Mouse (Mus musculus): ENCODE data around the gene Gramd1b. TPM values are rescaled to one million over a fixed set of nuclear protein-coding genes. Genes with fewer than 3 reads are reported as not detected.
A peak's percentile ranks its signal among the peaks of the same experiment; 100 is the strongest.

The Gramd1b gene
- polyA plus RNA-seq (2014; fragmentation: Nextera tagmentation; extraction: Ambion mirVana): 2.1 and 2.7 TPM in 2 replicates

GRCm38 (mm10) chr9:40531027-40531621 lies at the start of gene Gramd1b:
Gene Gramd1b (minus strand): TSS chr9:40531383.
- ATAC-seq (replicated peaks; ENCODE audit: low FRiP score) (peak; percentile 69), DNase-seq (ENCODE audit: low spot score) (peak; percentile 55)
- H3K27ac ChIP-seq (ENCODE audit: low read depth, low read length): no peak within 1 kb of the TSS
- peak within 1 kb of the TSS; percentile 41 for H3K4me3 ChIP-seq (ENCODE audit: low read depth, low read length)
- H3K4me2 ChIP-seq: peak within 1 kb of the TSS; percentile 65
- peaks cover 21% of the 10 kb centered on the region for H3K27me3 ChIP-seq (replicated peaks; ENCODE audit: control insufficient read depth, insufficient read depth, low read length)
- no peaks in the 10 kb centered on the region for H3K36me3 ChIP-seq (ENCODE audit: control insufficient read depth, insufficient read depth, low read length)
- no peaks in the 10 kb centered on the region for H3K4me1 ChIP-seq (replicated peaks; ENCODE audit: control insufficient read depth, insufficient read depth, low read length)
- 6% methylated on average over 32 of the region's 40 CpGs for WGBS
- H3K9me3 ChIP-seq (ENCODE audit: control insufficient read depth, low read length): no peaks in the 10 kb centered on the region
- H3K9ac ChIP-seq (ENCODE audit: low read depth, low read length): peak within 1 kb of the TSS; percentile 40; the same call in 1 of the 2 replicates

- 68% methylated on average over 11 of the region's 11 CpGs for WGBS
- Histone ChIP-seq H3K9me3 (ENCODE audit: control insufficient read depth, low read length) (no peaks in the 10 kb centered on the region), H3K27me3 (replicated peaks; ENCODE audit: control insufficient read depth, insufficient read depth, low read length) (no peaks in the 10 kb centered on the region), H3K27ac (ENCODE audit: low read depth, low read length) (no peak overlapping the region), H3K4me1 (replicated peaks; ENCODE audit: control insufficient read depth, insufficient read depth, low read length) (no peaks in the 10 kb centered on the region), H3K9ac (ENCODE audit: low read depth, low read length) (no peak overlapping the region), H3K36me3 (ENCODE audit: control insufficient read depth, insufficient read depth, low read length) (no peaks in the 10 kb centered on the region), H3K4me2 (no peak overlapping the region), H3K4me3 (ENCODE audit: low read depth, low read length) (no peak overlapping the region)
- no peak for ATAC-seq (replicated peaks; ENCODE audit: low FRiP score)
- DNase-seq (ENCODE audit: low spot score): no peak
Measured at GRCm38 (mm10) chr9:40578726-40579625, 47.8 kb upstream of the Gramd1b start.

- Histone ChIP-seq H3K27me3 (replicated peaks; ENCODE audit: control insufficient read depth, insufficient read depth, low read length) (no peaks in the 10 kb centered on the region), H3K27ac (ENCODE audit: low read depth, low read length) (no peak overlapping the region), H3K36me3 (ENCODE audit: control insufficient read depth, insufficient read depth, low read length) (no peaks in the 10 kb centered on the region), H3K4me2 (no peak overlapping the region), H3K4me1 (replicated peaks; ENCODE audit: control insufficient read depth, insufficient read depth, low read length) (no peaks in the 10 kb centered on the region), H3K4me3 (ENCODE audit: low read depth, low read length) (no peak overlapping the region), H3K9ac (ENCODE audit: low read depth, low read length) (no peak overlapping the region), H3K9me3 (ENCODE audit: control insufficient read depth, low read length) (no peaks in the 10 kb centered on the region)
- WGBS: 45% methylated on average over 7 of the region's 7 CpGs
- ATAC-seq (replicated peaks; ENCODE audit: low FRiP score): no peak
- DNase-seq (ENCODE audit: low spot score): no peak
Measured at GRCm38 (mm10) chr9:40577132-40577531, 45.9 kb upstream of the Gramd1b start.

GRCm38 (mm10) chr9:40575053-40575985 lies 44.1 kb upstream of the Gramd1b start:
- Histone ChIP-seq H3K27me3 (replicated peaks; ENCODE audit: control insufficient read depth, insufficient read depth, low read length) (no peaks in the 10 kb centered on the region), H3K4me1 (replicated peaks; ENCODE audit: control insufficient read depth, insufficient read depth, low read length) (no peaks in the 10 kb centered on the region), H3K4me2 (no peak overlapping the region), H3K9me3 (ENCODE audit: control insufficient read depth, low read length) (no peaks in the 10 kb centered on the region), H3K36me3 (ENCODE audit: control insufficient read depth, insufficient read depth, low read length) (no peaks in the 10 kb centered on the region), H3K4me3 (ENCODE audit: low read depth, low read length) (no peak overlapping the region), H3K27ac (ENCODE audit: low read depth, low read length) (no peak overlapping the region), H3K9ac (ENCODE audit: low read depth, low read length) (no peak overlapping the region)
- DNase-seq (ENCODE audit: low spot score) (no peak), ATAC-seq (replicated peaks; ENCODE audit: low FRiP score) (peak; percentile 26; the same call in 1 of the 2 replicates)
- 62% methylated on average over 14 of the region's 14 CpGs for WGBS

DNA sequence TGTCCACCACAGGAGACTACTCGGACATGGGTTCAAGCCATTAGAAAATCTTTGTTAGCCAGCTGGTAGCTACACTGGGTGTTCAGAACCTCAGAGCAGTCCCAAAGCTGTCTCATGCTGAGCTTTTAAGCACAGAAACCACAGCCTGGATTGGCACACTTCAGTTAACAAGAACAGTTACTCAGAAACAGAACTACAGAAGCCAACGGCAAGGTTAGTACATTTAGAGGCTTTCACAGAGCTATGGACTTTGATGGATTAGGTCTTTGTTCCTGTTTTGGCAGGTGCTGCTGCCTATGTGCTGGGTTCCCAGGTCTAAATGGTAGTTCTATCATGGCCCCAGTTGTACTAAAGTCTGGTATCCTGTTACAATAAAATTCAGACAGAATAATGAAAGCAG lies 40.1 kb upstream of the Gramd1b start:
- 62% methylated on average over 2 of the region's 2 CpGs for WGBS
- no peak for ATAC-seq (replicated peaks; ENCODE audit: low FRiP score)

GRCm38 (mm10) chr9:40568070-40568469 lies 36.9 kb upstream of the Gramd1b start:
- DNase-seq (ENCODE audit: low spot score) (no peak), ATAC-seq (replicated peaks; ENCODE audit: low FRiP score) (no peak)
- Histone ChIP-seq H3K4me1 (replicated peaks; ENCODE audit: control insufficient read depth, insufficient read depth, low read length) (no peaks in the 10 kb centered on the region), H3K9me3 (ENCODE audit: control insufficient read depth, low read length) (no peaks in the 10 kb centered on the region), H3K4me3 (ENCODE audit: low read depth, low read length) (no peak overlapping the region), H3K9ac (ENCODE audit: low read depth, low read length) (no peak overlapping the region), H3K4me2 (no peak overlapping the region), H3K27ac (ENCODE audit: low read depth, low read length) (no peak overlapping the region), H3K36me3 (ENCODE audit: control insufficient read depth, insufficient read depth, low read length) (no peaks in the 10 kb centered on the region), H3K27me3 (replicated peaks; ENCODE audit: control insufficient read depth, insufficient read depth, low read length) (no peaks in the 10 kb centered on the region)
- 71% methylated on average over 8 of the region's 8 CpGs for WGBS

More for the DNA sequence above, 40.1 kb upstream of the Gramd1b start:
- no peaks in the 10 kb centered on the region for H3K27me3 ChIP-seq (replicated peaks; ENCODE audit: control insufficient read depth, insufficient read depth, low read length)
- H3K36me3 ChIP-seq (ENCODE audit: control insufficient read depth, insufficient read depth, low read length): no peaks in the 10 kb centered on the region
- H3K27ac ChIP-seq (ENCODE audit: low read depth, low read length): no peak overlapping the region
- H3K4me1 ChIP-seq (replicated peaks; ENCODE audit: control insufficient read depth, insufficient read depth, low read length): no peaks in the 10 kb centered on the region
- H3K9ac ChIP-seq (ENCODE audit: low read depth, low read length): no peak overlapping the region
- no peak overlapping the region for H3K4me2 ChIP-seq
- no peaks in the 10 kb centered on the region for H3K9me3 ChIP-seq (ENCODE audit: control insufficient read depth, low read length)
- H3K4me3 ChIP-seq (ENCODE audit: low read depth, low read length): no peak overlapping the region
- no peak for DNase-seq (ENCODE audit: low spot score)

GRCm38 (mm10) chr9:40563750-40564149 lies 32.6 kb upstream of the Gramd1b start:
- Histone ChIP-seq H3K9me3 (ENCODE audit: control insufficient read depth, low read length) (no peaks in the 10 kb centered on the region), H3K27me3 (replicated peaks; ENCODE audit: control insufficient read depth, insufficient read depth, low read length) (no peaks in the 10 kb centered on the region; the same call in 1 of the 2 replicates), H3K9ac (ENCODE audit: low read depth, low read length) (no peak overlapping the region), H3K4me3 (ENCODE audit: low read depth, low read length) (no peak overlapping the region), H3K36me3 (ENCODE audit: control insufficient read depth, insufficient read depth, low read length) (no peaks in the 10 kb centered on the region), H3K27ac (ENCODE audit: low read depth, low read length) (no peak overlapping the region), H3K4me1 (replicated peaks; ENCODE audit: control insufficient read depth, insufficient read depth, low read length) (no peaks in the 10 kb centered on the region), H3K4me2 (no peak overlapping the region)
- ATAC-seq (replicated peaks; ENCODE audit: low FRiP score) (no peak), DNase-seq (ENCODE audit: low spot score) (no peak)

- DNase-seq (ENCODE audit: low spot score) (no peak), ATAC-seq (replicated peaks; ENCODE audit: low FRiP score) (no peak)
- H3K36me3 ChIP-seq (ENCODE audit: control insufficient read depth, insufficient read depth, low read length): no peaks in the 10 kb centered on the region
- no peak overlapping the region for H3K4me2 ChIP-seq
- H3K27ac ChIP-seq (ENCODE audit: low read depth, low read length): no peak overlapping the region
- no peak overlapping the region for H3K4me3 ChIP-seq (ENCODE audit: low read depth, low read length)
- no peaks in the 10 kb centered on the region for H3K9me3 ChIP-seq (ENCODE audit: control insufficient read depth, low read length)
- no peaks in the 10 kb centered on the region for H3K4me1 ChIP-seq (replicated peaks; ENCODE audit: control insufficient read depth, insufficient read depth, low read length)
- no peak overlapping the region for H3K9ac ChIP-seq (ENCODE audit: low read depth, low read length)
- 75% methylated on average over 7 of the region's 7 CpGs for WGBS
- no peaks in the 10 kb centered on the region; the same call in 1 of the 2 replicates for H3K27me3 ChIP-seq (replicated peaks; ENCODE audit: control insufficient read depth, insufficient read depth, low read length)
Measured at GRCm38 (mm10) chr9:40559646-40560045, 28.5 kb upstream of the Gramd1b start.

Data from liver, embryonic 11.5 days (tissue).